Mouse (Mus musculus): ENCODE measurements around the gene Hist1h2bj.

Gene Hist1h2bj

DNA sequence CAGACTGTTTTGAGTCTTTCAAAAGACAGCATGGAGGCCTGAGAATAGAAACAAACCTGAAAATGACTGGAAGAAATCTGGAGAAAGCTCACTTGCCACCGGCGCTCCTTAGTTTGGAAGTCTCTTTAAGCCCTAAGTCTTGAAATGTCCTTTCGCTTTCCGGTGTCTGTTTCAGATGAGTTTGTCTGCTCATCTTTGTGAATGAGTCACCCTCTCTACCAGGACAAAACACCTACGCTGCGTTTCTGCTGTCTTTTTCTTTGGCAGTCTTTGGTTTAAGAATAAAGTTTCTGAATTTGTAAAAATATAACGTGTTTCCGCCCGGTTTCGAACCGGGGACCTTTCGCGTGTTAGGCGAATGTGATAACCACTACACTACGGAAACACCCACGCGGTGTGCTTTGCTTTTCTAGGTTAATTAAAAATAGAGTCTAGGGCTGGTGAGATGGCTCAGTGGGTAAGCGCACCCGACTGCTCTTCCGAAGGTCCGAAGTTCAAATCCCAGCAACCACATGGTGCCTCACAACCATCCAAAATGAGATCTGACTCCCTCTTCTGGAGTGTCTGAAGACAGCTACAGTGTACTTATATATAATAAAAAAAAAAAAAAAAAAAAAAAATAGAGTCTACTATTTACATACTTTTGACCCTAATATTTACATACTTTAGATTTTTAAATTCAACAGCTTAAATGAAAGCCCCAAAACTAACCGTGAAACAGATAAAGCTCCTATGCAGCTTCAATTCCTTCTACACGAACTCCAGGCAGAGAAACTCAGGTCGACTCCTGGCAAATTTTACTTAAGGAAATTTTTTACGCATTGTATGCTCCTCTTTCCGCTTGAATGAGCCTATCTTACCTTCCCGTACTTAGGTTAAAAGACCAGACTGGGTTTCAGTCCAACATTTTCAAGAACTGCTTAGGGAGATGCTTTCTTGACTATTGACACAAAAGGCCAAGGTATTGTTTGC lies 27.2 kb upstream of the Hist1h2bj start:
- peak; percentile 60 to 68 for DNase-seq

DNA sequence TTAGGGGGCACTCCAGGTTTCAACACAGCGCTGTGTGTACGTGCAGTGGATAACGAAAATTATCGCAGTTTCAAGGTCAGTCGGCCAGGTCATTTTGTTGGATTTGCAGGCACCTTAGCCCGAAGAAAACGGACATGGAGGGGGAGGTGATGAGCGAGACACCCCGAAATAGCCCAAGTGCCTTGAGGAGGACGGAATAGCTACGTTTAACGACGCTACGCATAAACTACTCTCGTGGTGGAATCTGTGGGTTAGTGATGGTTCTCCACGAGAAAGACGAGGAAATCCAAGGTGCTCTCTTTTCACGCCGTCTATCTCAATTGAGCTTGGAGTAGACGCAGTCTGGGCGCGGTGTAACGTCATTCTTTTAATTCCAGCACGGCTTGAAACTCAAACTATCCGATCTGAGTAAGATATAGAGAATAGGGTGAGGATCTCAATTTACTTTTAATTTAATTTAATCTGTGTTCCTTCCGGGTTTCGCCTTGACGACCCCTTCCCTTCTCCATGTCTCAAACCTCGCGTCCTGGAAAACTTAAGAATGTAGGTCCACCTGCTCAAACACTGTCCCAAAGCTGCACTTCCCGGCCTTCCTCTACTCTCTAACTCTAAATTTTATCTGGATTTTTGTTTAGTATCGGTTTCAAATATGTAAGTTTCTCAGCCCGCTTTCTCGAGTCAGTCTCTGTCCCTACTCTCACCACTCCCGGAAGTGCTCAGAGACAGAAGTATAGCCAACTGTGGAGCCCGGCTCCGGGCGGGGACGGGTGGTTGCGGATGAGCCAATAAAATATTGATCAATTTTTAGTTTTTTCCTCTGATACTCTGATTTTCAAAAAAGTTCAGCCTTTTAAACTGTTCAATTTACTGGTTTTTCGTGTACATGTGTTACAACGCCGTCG lies 22.8 kb upstream of the Hist1h2bj start:
- DNase-seq = no peak

- DNase-seq = peak; percentile 56 to 60
Measured at GRCm38 (mm10) chr13:22020901-22021339, 22.1 kb upstream of the Hist1h2bj start.

DNA sequence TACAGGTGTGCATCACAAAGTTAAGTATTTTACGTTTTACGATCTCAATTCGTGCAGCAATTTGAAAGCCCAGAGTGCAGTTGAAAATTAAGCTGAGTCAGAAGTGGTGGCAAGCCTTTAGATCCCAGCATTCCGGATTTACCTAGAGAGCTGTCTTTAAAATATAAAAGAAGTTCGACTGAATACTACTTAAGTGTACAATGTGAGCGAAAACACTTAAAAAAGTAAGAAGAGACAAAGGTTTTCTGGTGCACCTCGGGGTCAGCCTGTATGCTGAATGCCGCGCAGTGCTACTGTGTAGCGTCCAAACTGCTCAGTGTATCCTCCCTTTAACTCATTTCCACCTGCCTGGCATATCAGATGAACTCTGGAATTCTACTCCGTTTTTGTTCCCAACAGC lies 21.4 kb upstream of the Hist1h2bj start:
- no peak for DNase-seq

GRCm38 (mm10) chr13:22022241-22022640 lies 20.8 kb upstream of the Hist1h2bj start:
- peak; percentile 81 for DNase-seq

DNA sequence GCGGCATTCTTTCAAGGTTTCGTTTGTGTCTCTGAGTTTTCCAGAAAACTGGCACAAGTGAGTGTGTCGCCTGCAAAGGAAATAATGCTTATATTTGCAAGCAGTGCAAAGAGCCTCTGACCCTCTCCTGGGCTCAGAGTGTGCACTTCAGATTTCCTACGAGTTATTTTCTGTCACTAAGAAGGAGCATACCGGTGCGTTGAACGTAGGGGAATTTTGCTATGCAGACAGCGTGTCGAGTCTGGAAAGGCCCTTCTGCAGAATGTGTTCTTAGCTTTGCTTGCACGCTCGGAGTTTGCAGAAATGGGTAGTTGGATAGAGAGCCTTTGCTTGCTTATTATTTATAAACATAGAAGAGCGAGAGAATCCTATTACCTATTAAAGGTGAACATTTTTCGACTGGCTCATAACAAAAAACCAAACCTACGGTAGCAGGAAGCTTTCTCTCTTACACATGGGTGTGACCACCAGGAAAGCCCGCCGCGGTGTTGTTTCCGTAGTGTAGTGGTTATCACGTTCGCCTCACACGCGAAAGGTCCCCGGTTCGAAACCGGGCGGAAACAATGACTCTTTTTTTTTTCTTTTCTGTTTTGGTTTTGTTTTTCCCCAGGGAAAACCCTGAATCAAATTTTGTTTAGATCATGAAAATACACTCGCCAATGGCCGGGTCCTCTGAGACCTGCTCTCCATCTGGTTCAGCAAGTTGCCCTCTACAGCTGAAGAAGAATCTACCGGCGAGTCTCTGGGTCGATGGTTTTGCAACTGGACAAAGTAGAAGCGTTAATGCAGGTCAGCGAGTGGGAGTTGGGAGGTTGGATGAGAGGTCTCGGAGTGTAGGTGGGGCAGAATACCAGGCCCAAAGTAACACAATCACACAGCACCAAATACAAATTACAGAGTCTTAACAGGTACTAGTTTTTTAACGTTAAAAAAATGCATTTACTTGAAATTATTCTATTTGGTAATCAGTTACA lies 16.7 kb upstream of the Hist1h2bj start:
- peak; percentile 76 to 79 for DNase-seq

DNA sequence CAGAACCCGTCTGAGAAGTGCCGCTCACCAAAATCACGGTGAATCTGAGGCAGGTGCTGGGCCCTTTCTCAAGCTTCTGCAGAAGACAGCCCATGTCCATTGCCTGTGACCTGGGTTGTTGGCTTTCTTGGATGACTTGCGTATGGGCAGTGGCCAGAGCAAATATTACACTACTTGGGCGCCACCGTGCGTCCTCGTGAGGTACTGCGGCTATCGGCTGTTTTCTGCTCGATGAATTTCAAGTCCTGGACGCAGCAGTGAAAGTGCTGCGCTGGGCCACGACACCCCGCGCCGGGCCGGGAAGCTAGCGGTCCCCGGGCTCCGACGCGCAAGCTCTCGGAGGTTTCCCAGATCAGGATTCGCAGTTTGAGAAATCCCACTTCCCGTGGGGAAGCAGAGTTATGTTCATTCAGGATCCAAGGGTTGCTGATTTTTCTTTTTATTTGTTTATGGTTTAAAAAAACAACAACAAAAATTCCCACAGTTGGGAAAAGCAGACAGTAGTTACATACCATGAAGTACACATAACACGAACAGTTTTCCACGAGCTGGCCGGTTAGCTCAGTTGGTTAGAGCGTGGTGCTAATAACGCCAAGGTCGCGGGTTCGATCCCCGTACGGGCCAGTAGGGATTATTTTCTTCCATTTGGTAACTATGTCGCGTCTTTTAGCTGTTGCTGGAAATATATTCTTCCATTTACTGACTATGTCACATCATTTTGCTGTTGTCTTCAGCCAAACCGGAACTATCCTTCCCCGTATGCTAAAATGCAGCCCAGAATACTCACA lies 14.1 kb upstream of the Hist1h2bj start:
- peak; percentile 93 to 94 for DNase-seq

DNA sequence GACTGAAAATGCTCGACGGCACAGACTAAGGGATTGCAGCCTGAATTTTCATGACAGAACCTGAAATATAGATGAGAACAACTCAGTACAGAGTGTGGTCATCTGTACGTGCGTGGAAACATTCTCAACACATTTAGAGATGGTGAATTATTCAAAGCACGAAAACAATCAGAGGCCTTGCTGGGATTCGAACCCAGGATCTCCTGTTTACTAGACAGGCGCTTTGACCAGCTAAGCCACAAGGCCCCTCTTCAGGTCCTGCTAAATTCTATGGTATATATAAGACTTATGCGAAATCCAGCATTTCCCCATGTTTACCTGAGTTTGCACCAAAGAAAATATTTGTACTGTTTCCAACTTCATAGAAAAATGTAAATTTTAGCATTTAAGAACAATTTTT lies 13.1 kb upstream of the Hist1h2bj start:
- no peak for DNase-seq

GRCm38 (mm10) chr13:22030493-22030892 lies 12.5 kb upstream of the Hist1h2bj start:
- no peak for DNase-seq

DNA sequence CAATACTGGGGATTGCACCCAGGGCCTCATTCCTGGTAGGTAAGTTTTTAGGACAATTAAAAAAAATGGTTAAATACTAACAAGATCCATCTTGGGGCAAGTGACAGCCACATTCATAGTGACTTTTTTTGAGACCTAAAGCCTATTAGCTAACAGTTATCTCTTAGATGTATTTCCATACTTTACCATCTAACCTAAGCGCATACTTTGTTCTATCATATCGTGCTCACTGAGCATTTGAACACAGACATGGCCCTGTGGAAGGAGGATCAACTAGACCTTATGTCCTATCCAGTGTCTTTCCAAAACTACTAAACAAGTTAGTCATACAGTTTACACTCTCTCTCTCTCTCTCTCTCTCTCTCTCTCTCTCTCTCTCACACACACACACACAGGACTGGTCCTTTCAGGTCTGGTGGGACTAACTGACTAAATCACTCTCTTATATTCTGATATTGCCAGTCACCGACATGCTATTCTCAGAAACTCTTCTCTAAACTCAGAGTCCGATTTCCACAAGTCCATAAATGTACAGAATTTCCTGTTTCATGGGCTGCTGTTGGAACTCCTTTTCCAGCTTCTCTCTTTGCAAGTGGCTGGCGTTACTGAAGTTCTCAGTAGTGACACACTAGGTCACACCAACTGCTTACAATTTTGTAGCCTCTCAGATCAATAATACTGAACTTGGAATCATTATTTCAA lies 9.1 kb upstream of the Hist1h2bj start:
- DNase-seq = no peak

- no peak for DNase-seq
Measured at GRCm38 (mm10) chr13:22034443-22035266, 8.4 kb upstream of the Hist1h2bj start.

GRCm38 (mm10) chr13:22035267-22036148 lies 7.5 kb upstream of the Hist1h2bj start, which contains the start of the genes Hist1h2ah and Hist1h2bk:
Hist1h2ah (minus strand) TSS chr13:22035568.
Hist1h2bk (plus strand) TSS chr13:22035870.
- DNase-seq = peak; percentile 79 to 80

DNA sequence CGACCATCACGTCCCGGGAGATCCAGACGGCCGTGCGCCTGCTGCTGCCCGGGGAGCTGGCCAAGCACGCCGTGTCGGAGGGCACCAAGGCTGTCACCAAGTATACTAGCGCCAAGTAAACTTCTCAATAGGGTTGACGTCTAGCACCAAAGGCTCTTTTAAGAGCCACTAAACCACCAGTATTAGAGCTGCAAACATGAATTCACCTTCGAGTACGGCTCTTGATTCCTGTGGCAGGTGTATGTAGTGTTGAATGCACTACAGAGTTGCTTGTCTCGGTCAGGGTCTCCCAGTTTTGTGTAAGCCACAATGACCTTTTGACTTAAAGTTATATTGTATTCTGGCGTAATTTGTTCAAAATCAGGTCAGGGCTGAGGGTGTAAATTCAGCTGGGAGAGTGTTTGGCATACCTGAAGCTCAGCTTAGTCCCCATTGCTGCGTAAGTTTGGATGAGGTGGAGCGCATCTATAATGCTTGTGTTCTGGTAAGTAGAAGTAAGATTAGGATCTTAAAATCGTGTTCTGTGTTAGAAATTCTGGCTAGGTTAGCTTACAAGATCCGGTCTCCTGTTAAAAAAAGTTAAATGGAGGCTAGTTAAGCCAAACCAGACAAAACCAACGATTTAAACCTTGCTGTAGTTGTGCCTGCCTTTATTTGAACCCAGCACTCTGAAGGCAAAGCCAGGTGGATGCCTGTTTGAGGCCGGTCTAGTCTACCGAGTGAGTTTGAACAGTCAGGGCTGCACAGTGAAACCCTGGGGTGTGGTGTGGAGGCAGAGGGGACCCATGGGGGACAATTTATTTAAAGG lies 6.7 kb upstream of the Hist1h2bj start:
- no peak for DNase-seq

DNA sequence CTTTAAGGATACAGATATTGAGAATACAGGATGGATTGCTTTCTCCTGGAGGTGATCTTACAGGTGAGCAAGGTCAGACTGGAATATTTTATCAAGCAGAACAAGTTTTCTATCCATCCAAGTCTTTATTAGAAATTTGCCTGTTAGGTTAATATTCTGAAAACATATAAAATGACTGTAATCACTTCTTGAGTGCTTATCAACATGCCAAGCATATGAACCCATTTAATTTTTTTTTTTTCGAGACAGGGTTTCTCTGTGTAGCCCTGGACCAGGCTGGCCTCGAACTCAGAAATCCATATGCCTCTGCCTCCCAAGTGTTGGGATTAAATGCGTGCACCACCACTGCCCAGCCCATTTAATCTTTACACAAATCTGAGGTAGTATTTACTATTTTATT lies 6.0 kb upstream of the Hist1h2bj start:
- no peak for DNase-seq

GRCm38 (mm10) chr13:22037415-22037814 lies 5.6 kb upstream of the Hist1h2bj start:
- DNase-seq = no peak

- no peak for DNase-seq
Measured at GRCm38 (mm10) chr13:22039364-22039763, 3.6 kb upstream of the Hist1h2bj start.

- no peak for DNase-seq
Measured at GRCm38 (mm10) chr13:22039951-22040463, 3.0 kb upstream of the Hist1h2bj start.
